Comparison of ENCODE assay signal across 9 mouse cellular contexts in genomic region chr2:20419975-20420374, GRCm38 (mm10).
DNase-seq lines count a peak whose midpoint lies in the region; ATAC-seq lines count a peak whose summit lies in the region.
"Had no signal": no experiment of that assay in that cellular context is flagged by ENCODE, and none has a peak within 500 bp of the region (broad histone marks: within the 10 kb centered on the region; RNA-seq: fewer than 3 reads in every experiment).

No protein-coding gene starts in this region.

- H3K27me3 ChIP-seq in midbrain, embryonic 14.5 days (ENCODE audit: control insufficient read depth, insufficient read depth, low read length): no peaks in the 10 kb centered on the region
- no peaks in the 10 kb centered on the region for H3K27me3 ChIP-seq in midbrain, embryonic 15.5 days (replicated peaks)
- H3K27me3 ChIP-seq in forebrain, embryonic 16.5 days (replicated peaks; ENCODE audit: control insufficient read depth, insufficient read depth, low read length): no peaks in the 10 kb centered on the region
- H3K27me3 ChIP-seq in neural tube, embryonic 15.5 days (replicated peaks): no peaks in the 10 kb centered on the region
- H3K27me3 ChIP-seq: megakaryocyte, embryonic 14.5 days had no signal

- peaks cover 3% of the 10 kb centered on the region; the same call in 1 of the 2 replicates for H3K4me1 ChIP-seq in midbrain, embryonic 14.5 days (ENCODE audit: control insufficient read depth, insufficient read depth, low read length)
- H3K4me1 ChIP-seq in midbrain, embryonic 15.5 days: peaks cover 4% of the 10 kb centered on the region; the same call in 1 of the 2 replicates
- 0 out of 2 replicates have a peak, but pooled peaks cover 2% of the 10 kb centered on the region for H3K4me1 ChIP-seq in forebrain, embryonic 16.5 days (replicated peaks; ENCODE audit: control insufficient read depth, insufficient read depth, low read length)
- peaks cover 6% of the 10 kb centered on the region; the same call in 1 of the 2 replicates for H3K4me1 ChIP-seq in neural tube, embryonic 15.5 days
- H3K4me1 ChIP-seq: megakaryocyte, embryonic 14.5 days had no signal

- H3K36me3 ChIP-seq in midbrain, embryonic 14.5 days (ENCODE audit: control insufficient read depth, insufficient read depth, low read length): no peaks in the 10 kb centered on the region
- no peaks in the 10 kb centered on the region for H3K36me3 ChIP-seq in midbrain, embryonic 15.5 days (replicated peaks)
- no peaks in the 10 kb centered on the region for H3K36me3 ChIP-seq in forebrain, embryonic 16.5 days (ENCODE audit: control insufficient read depth, insufficient read depth)
- no peaks in the 10 kb centered on the region for H3K36me3 ChIP-seq in neural tube, embryonic 15.5 days

- ATAC-seq in midbrain, embryonic 14.5 days (ENCODE audit: low FRiP score, low TSS enrichment): no peak
- no peak for ATAC-seq in midbrain, embryonic 15.5 days (replicated peaks)
- peak; percentile 77 for ATAC-seq in forebrain, embryonic 16.5 days
- ATAC-seq in neural tube, embryonic 15.5 days (ENCODE audit: low FRiP score): peak; percentile 41; the same call in 1 of the 2 replicates
- no peak for ATAC-seq in erythroblast, adult 5-6 weeks (replicated peaks; ENCODE audit: low FRiP score, poor library complexity, severe bottlenecking)

- no peaks in the 10 kb centered on the region for H3K9me3 ChIP-seq in midbrain, embryonic 14.5 days (ENCODE audit: control insufficient read depth, low read length)
- H3K9me3 ChIP-seq in midbrain, embryonic 15.5 days: no peaks in the 10 kb centered on the region
- H3K9me3 ChIP-seq in forebrain, embryonic 16.5 days (ENCODE audit: control insufficient read depth, low read length): no peaks in the 10 kb centered on the region
- H3K9me3 ChIP-seq in neural tube, embryonic 15.5 days (replicated peaks): no peaks in the 10 kb centered on the region

- DNase-seq in midbrain, embryonic 14.5 days: peak; percentile 42
- peak; percentile 81 to 92 for DNase-seq in cerebellum, postnatal 14 days
- DNase-seq in MN1 (ENCODE audit: low spot score): no peak
- DNase-seq in gastrocnemius, postnatal 10 days: no peak

- WGBS in midbrain, embryonic 14.5 days: 37% methylated on average over 6 of the region's 6 CpGs
- WGBS in midbrain, embryonic 15.5 days: 34% methylated on average over 6 of the region's 6 CpGs
- WGBS in forebrain, embryonic 16.5 days: 15% methylated on average over 6 of the region's 6 CpGs
- WGBS in neural tube, embryonic 15.5 days: 23% methylated on average over 6 of the region's 6 CpGs

- H3K4me2 ChIP-seq in midbrain, embryonic 14.5 days (ENCODE audit: low read length): no peak overlapping the region
- no peak overlapping the region for H3K4me2 ChIP-seq in midbrain, embryonic 15.5 days
- no peak overlapping the region for H3K4me2 ChIP-seq in forebrain, embryonic 16.5 days (ENCODE audit: low read length)
- H3K4me2 ChIP-seq in neural tube, embryonic 15.5 days: no peak overlapping the region

- no peak overlapping the region for H3K4me3 ChIP-seq in midbrain, embryonic 14.5 days (replicated peaks; ENCODE audit: low read depth, low read length)
- no peak overlapping the region for H3K4me3 ChIP-seq in midbrain, embryonic 15.5 days
- H3K4me3 ChIP-seq in forebrain, embryonic 16.5 days (replicated peaks; ENCODE audit: low read length): no peak overlapping the region
- no peak overlapping the region for H3K4me3 ChIP-seq in neural tube, embryonic 15.5 days (replicated peaks)
- H3K4me3 ChIP-seq: megakaryocyte, embryonic 14.5 days had no signal

- H3K9ac ChIP-seq in midbrain, embryonic 14.5 days (replicated peaks; ENCODE audit: low read length): no peak overlapping the region
- H3K9ac ChIP-seq in midbrain, embryonic 15.5 days: no peak overlapping the region
- H3K9ac ChIP-seq in forebrain, embryonic 16.5 days (replicated peaks; ENCODE audit: low read depth, low read length): no peak overlapping the region
- no peak overlapping the region for H3K9ac ChIP-seq in neural tube, embryonic 15.5 days (replicated peaks)

- no peak overlapping the region for H3K27ac ChIP-seq in midbrain, embryonic 14.5 days (replicated peaks; ENCODE audit: low read depth, low read length)
- no peak overlapping the region for H3K27ac ChIP-seq in midbrain, embryonic 15.5 days
- no peak overlapping the region for H3K27ac ChIP-seq in forebrain, embryonic 16.5 days (ENCODE audit: low read length)
- H3K27ac ChIP-seq in neural tube, embryonic 15.5 days (replicated peaks): no peak overlapping the region

Comparison
In these comparisons a context has a peak if more than half of its experiments do, and no peak if none do; other contexts are left out.
1. ATAC-seq: peak in forebrain, embryonic 16.5 days (single experiment) and neural tube, embryonic 15.5 days (single experiment); none in midbrain, embryonic 14.5 days (single experiment), midbrain, embryonic 15.5 days (single experiment) and erythroblast, adult 5-6 weeks (single experiment).
2. DNase-seq: peak in midbrain, embryonic 14.5 days (single experiment) and cerebellum, postnatal 14 days (2 of 2); none in MN1 (single experiment) and gastrocnemius, postnatal 10 days (single experiment).